Mouse (Mus musculus): ENCODE measurements around the gene Taf8. TPM values are rescaled to one million over a fixed set of nuclear protein-coding genes. Genes with fewer than 3 reads are reported as not detected.

Gene Taf8
- polyA plus RNA-seq, 1 experiment: not detected

GRCm38 (mm10) chr17:47523211-47523682, 21.2 kb upstream of the Taf8 start:
- TF ChIP-seq CTCF (IDR thresholded peaks at IDR 0.05; ENCODE audit: insufficient read depth, low read depth, low read length) (no peak), POLR2A (IDR thresholded peaks at IDR 0.05; ENCODE audit: insufficient read depth, low read depth, low read length) (no peak)
- no peak overlapping the region for H3K27ac ChIP-seq (ENCODE audit: insufficient read depth, low read depth, low read length)

GRCm38 (mm10) chr17:47522536-47522935, 20.4 kb upstream of the Taf8 start:
- Histone ChIP-seq H3K4me1 (ENCODE audit: control insufficient read depth, insufficient read depth, low read length) (peaks cover 21% of the 10 kb centered on the region), H3K4me3 (ENCODE audit: insufficient read depth, low read depth, low read length) (no peak overlapping the region), H3K27ac (ENCODE audit: insufficient read depth, low read depth, low read length) (0 out of 2 replicates have a peak overlapping the region, but pooled peaks have one; percentile 80)
- TF ChIP-seq CTCF (IDR thresholded peaks at IDR 0.05; ENCODE audit: insufficient read depth, low read depth, low read length) (no peak), POLR2A (IDR thresholded peaks at IDR 0.05; ENCODE audit: insufficient read depth, low read depth, low read length) (no peak)
- WGBS: 74% methylated on average over 4 of the region's 4 CpGs

More at GRCm38 (mm10) chr17:47523211-47523682, 21.2 kb upstream of the Taf8 start:
- Histone ChIP-seq H3K4me1 (ENCODE audit: control insufficient read depth, insufficient read depth, low read length) (peaks cover 23% of the 10 kb centered on the region), H3K4me3 (ENCODE audit: insufficient read depth, low read depth, low read length) (no peak overlapping the region)
- WGBS: 48% methylated on average over 18 of the region's 18 CpGs

GRCm38 (mm10) chr17:47521551-47522258, 19.6 kb upstream of the Taf8 start:
- Histone ChIP-seq H3K27ac (ENCODE audit: insufficient read depth, low read depth, low read length) (peak overlapping the region; percentile 80; the same call in 1 of the 2 replicates), H3K4me1 (ENCODE audit: control insufficient read depth, insufficient read depth, low read length) (peaks cover 21% of the 10 kb centered on the region), H3K4me3 (ENCODE audit: insufficient read depth, low read depth, low read length) (peak overlapping the region; percentile 18; the same call in 1 of the 2 replicates)
- TF ChIP-seq POLR2A (IDR thresholded peaks at IDR 0.05; ENCODE audit: insufficient read depth, low read depth, low read length): 0 out of 2 replicates have a peak, but pooled peaks have one; percentile 4
- no peak for TF ChIP-seq CTCF (IDR thresholded peaks at IDR 0.05; ENCODE audit: insufficient read depth, low read depth, low read length)
- WGBS: 5% methylated on average over 17 of the region's 17 CpGs

- TF ChIP-seq CTCF (IDR thresholded peaks at IDR 0.05; ENCODE audit: insufficient read depth, low read depth, low read length): no peak
- TF ChIP-seq POLR2A (IDR thresholded peaks at IDR 0.05; ENCODE audit: insufficient read depth, low read depth, low read length): no peak
- WGBS: 38% methylated on average over 8 of the region's 8 CpGs
- Histone ChIP-seq H3K27ac (ENCODE audit: insufficient read depth, low read depth, low read length) (no peak overlapping the region), H3K4me3 (ENCODE audit: insufficient read depth, low read depth, low read length) (no peak overlapping the region), H3K4me1 (ENCODE audit: control insufficient read depth, insufficient read depth, low read length) (peaks cover 18% of the 10 kb centered on the region)
Measured at GRCm38 (mm10) chr17:47518205-47518604, 16.1 kb upstream of the Taf8 start.

GRCm38 (mm10) chr17:47516232-47516631, 14.1 kb upstream of the Taf8 start:
- Histone ChIP-seq H3K4me1 (ENCODE audit: control insufficient read depth, insufficient read depth, low read length) (peaks cover 8% of the 10 kb centered on the region), H3K27ac (ENCODE audit: insufficient read depth, low read depth, low read length) (no peak overlapping the region), H3K4me3 (ENCODE audit: insufficient read depth, low read depth, low read length) (no peak overlapping the region)
- TF ChIP-seq CTCF (IDR thresholded peaks at IDR 0.05; ENCODE audit: insufficient read depth, low read depth, low read length) (no peak), POLR2A (IDR thresholded peaks at IDR 0.05; ENCODE audit: insufficient read depth, low read depth, low read length) (no peak)
- 99% methylated on average over 3 of the region's 3 CpGs for WGBS

- H3K27ac ChIP-seq (ENCODE audit: insufficient read depth, low read depth, low read length): no peak overlapping the region
- 81% methylated on average over 7 of the region's 7 CpGs for WGBS
- TF ChIP-seq POLR2A (IDR thresholded peaks at IDR 0.05; ENCODE audit: insufficient read depth, low read depth, low read length) (no peak), CTCF (IDR thresholded peaks at IDR 0.05; ENCODE audit: insufficient read depth, low read depth, low read length) (no peak)
- no peak overlapping the region for H3K4me3 ChIP-seq (ENCODE audit: insufficient read depth, low read depth, low read length)
- H3K4me1 ChIP-seq (ENCODE audit: control insufficient read depth, insufficient read depth, low read length): peaks cover 8% of the 10 kb centered on the region
Measured at GRCm38 (mm10) chr17:47515180-47515844, 13.2 kb upstream of the Taf8 start.

GRCm38 (mm10) chr17:47512956-47513775, 11.1 kb upstream of the Taf8 start:
- no peak overlapping the region for H3K4me3 ChIP-seq (ENCODE audit: insufficient read depth, low read depth, low read length)
- no peak for TF ChIP-seq CTCF (IDR thresholded peaks at IDR 0.05; ENCODE audit: insufficient read depth, low read depth, low read length)
- no peak for TF ChIP-seq POLR2A (IDR thresholded peaks at IDR 0.05; ENCODE audit: insufficient read depth, low read depth, low read length)
- peaks cover 10% of the 10 kb centered on the region for H3K4me1 ChIP-seq (ENCODE audit: control insufficient read depth, insufficient read depth, low read length)
- H3K27ac ChIP-seq (ENCODE audit: insufficient read depth, low read depth, low read length): no peak overlapping the region
- 79% methylated on average over 10 of the region's 10 CpGs for WGBS

GRCm38 (mm10) chr17:47511111-47512020, 9.3 kb upstream of the Taf8 start:
- peak overlapping the region; percentile 52 for H3K27ac ChIP-seq (ENCODE audit: insufficient read depth, low read depth, low read length)
- TF ChIP-seq CTCF (IDR thresholded peaks at IDR 0.05; ENCODE audit: insufficient read depth, low read depth, low read length) (peak; percentile 87), POLR2A (IDR thresholded peaks at IDR 0.05; ENCODE audit: insufficient read depth, low read depth, low read length) (no peak)
- 22% methylated on average over 25 of the region's 25 CpGs for WGBS
- H3K4me3 ChIP-seq (ENCODE audit: insufficient read depth, low read depth, low read length): peak overlapping the region; percentile 24
- peaks cover 16% of the 10 kb centered on the region for H3K4me1 ChIP-seq (ENCODE audit: control insufficient read depth, insufficient read depth, low read length)

All from olfactory bulb, adult 2 months (tissue).